Mouse (Mus musculus) forelimb bud, embryonic 11.5 days (tissue): ENCODE results near the gene Fxn.
"Not testable (repeated sequence)": the region's sequence is repeated elsewhere in the genome, so short reads cannot be mapped to it uniquely, and the experiment has no call there.

ENCODE experiments used
- DNase-seq: peaks from one replicate; pipeline ENCODE4 v3.0.0-alpha.2; 2012; ENCODE audit warnings: low read depth, low spot score

Fxn gene

DNA sequence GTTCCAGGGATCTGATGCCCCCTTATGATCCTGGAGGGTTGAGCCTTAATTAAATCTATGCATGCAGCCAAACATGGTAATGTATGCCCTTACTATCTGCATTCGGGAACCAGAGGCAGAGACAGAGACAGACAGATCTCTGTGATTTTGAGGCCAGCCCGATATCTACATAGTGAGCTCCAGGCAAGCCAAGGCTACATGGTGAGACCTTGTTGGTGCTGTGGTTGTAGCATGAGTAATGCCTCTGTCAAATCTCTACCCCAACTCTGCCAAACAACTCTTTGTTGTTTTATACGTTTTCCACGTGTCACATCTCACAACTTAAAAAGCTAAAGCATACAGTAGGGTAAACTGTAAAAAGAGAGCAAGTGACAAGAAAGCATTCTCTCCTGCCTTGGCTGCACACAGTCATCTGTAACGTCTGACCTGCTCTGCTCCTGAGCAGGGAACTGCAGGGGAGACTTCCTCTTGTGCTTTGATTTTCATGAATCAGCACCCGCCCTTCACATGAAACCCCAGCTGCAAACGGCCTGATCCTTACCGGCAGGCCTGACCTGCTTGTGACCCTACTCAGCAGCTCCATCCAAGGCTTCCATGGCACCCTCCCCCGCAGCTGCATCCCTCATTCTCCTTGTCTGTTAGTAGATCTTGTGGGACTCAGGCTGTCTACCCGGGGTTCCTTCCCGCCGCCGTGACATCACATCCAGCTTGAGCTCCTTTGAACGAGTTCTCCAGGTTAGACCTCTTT, 38.4 kb downstream of the Fxn start:
- DNase-seq, result no peak

DNA sequence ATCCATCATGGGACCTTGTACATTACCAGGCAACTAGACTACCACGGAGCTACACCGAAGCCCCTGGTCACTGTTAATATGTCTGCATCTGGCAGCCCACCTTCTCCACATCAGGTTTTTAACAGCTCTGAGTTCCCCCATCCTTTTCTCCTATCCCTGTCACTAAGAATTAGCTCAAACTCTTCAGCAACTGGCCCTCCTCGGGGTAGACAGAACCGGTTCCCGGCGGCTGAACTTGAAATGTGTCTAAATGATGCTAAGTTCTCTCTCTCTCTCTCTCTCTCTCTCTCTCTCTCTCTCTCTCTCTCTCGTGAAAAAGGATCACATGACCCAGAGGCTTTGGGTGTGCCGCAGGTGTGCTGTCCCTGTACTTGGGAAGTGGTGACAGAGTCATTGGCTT, 39.1 kb downstream of the Fxn start:
- no peak for DNase-seq

DNA sequence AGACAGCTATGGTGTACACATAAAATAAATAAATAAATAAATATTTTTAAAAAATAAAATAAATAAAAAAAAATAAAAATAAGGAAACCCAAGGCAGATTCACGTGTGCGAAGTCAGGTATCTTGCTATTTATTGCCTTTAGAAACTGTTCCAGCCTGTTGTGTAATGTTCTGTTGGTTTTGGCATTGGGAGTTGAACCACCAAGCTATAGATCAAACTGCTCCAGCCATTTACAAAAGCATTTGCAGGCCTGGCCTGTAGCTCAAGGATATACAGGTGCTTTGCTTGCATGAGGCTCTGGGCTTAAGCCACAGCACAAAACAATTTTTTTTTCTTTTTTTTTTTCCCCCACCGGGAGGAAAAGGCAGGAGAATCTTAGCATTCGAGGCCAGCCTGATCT, 42.4 kb downstream of the Fxn start:
- DNase-seq, result no peak

DNA sequence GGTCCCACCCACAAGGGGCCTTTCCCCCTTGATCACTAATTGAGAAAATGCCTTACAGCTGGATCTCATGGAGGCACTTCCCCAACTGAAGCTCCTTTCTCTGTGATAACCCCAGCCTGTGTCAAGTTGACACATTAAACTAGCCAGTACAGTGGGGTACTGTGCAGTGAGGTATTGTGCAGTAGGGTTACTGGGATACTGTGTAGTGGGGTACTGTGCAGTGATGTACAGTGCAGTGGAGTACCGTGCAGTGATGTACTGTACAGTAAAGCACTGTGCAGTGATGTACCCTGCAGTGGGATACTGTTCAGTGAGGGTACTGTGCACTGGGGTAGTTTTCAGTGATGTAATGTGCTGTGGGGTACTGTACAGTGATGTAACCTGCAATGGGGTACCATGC, 48.0 kb downstream of the Fxn start:
- DNase-seq, result not testable (repeated sequence)

DNA sequence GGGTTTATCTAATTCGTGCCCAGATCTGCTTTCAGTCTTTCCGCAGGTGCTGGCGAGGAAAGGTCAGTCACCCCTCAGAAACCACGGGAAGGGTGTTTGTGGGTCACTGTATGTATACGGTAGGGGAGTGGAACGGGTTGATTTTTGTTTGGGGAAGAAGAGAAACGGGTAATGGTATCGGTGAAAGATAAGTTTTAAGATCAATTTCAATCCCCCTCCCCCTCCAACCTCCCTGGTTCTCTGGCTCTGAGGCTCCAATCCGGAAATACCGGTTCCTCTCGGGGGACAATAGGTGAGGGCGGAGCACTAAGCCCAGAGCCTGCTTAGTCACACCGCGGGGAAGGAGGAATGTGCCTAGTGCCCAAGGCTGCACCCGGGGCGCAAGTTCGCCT, 55.1 kb downstream of the Fxn start:
- DNase-seq, result peak; percentile 51

DNA sequence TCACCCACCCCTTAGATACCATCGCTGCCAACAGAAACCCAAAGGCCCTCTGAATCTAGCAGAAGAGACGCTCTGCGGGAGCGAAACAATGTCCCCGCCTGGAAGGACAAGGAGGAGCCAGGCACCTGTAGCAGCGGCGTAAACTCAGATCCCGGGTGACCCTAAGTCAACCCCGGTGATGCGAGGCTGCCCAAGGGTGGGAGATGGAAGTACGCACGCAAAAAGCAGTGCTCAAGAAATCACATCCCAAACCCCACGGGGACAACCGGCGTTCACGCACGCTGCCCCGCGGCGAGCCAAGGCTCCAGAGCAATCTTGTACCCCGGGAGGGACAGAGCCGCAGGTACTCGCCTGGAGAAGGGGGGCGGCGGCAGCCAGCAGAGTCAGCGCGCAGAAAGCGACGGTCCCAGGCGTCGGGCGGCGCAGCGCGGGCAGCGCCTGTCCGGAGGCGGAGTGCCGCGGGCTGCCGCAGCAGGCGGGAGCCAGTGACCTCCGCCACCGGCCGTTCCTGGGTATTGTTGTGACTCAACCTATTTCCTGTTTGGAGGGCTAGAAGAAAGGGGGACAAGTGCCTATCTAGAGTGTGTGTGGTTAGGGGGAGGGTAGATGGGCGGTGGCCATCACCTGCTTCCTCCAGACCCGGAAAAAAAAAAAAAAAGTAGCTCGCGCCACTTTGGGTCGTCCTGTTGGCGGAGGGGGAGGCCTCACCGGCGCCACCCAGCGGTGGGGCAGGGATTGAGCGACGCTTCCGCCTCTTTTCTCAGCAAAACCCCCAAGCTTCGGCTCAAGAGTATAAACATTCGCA, 55.7 kb downstream of the Fxn start, which contains the start of gene Tjp2:
Gene Tjp2, minus strand, starts transcription at position 531 of the 805 bp plus-strand sequence.
- peak; percentile 39 for DNase-seq

DNA sequence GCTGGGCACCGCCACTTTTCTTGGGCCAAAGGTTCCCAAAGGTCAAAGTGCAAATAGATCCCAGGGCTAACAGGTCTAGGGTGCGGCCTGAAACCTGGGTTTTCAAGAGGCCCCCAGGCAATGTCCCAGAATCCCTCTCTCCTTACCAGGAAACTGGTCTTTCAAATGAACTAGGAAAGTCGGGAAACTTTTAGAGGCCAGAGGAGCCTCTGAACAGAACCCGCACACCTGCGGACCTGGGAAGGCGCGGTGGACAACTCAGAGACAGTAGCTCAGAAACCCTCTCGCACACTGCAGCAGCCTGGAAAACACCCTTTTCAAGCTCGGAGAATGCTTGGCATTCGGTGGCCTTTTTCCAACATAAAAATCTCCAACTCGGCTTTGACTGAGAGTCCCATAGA, 56.6 kb downstream of the Fxn start:
- DNase-seq, result no peak

DNA sequence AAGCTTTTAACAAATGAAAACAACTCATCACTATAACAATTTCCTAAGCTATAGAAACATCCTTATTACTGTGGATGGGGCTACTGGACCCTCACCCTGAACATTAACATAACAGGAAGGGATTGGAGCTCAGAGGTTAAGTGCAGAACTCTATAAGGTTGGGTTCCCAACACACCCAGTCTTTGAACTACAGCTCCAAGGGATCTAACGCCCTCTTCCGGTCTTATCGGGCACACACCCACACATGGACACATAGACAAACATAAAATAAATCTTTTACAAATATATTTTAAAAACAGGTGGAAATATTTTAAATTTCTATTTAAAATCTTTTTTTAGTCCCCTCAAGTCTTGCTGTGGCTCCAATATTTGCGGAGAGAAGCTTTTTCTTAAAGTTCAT, 59.0 kb downstream of the Fxn start:
- no peak for DNase-seq

DNA sequence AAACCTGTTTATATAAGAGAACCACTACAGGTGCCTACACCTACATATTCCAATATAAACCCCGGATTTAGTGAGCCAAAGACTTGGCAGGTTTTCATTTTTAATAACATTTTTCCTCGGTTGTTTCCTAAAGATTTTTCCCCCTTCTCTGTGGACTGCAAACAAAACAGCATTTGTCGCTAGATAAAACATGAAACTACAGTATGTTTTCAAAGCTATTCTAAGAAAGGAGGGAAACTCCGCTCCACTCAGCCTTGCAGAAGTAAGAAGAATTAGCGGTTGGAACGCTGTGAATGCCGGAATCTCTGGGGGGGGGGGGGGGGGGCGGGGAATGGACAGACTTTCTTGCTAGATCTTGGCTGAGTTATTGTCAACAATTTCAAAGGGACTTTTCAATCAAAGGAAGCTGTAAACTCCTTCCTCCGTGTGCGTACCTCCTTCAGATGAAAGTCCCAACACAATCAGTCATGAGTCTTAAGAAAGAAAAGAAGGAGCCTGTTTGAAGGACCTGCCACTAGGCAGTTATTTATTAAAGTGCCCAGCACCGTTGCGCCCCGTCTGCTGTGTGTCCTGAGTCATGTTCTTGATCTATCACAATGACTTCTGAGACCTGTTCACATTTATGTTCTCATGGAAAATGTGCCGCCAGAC, 59.5 kb downstream of the Fxn start:
- DNase-seq, result no peak

DNA sequence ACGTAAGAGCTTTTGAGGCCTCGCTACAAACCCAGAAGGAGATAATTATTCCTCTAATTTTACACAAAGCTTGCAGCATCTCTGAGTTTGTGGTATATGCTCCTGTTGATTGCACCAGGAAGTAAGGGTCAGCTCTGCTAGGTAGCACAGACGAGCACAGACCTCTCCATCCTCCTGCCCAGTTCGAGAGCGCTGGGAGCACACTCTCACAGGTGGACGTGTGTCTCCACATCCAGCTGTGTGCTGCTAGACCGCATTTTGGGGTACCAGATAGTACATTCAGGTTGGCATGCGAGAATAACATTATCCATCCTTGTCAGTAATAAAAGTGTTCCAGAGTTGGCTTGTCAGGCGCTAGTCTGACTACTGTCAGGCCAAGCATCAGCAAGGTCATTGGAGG, 61.4 kb downstream of the Fxn start:
- DNase-seq, result no peak

DNA sequence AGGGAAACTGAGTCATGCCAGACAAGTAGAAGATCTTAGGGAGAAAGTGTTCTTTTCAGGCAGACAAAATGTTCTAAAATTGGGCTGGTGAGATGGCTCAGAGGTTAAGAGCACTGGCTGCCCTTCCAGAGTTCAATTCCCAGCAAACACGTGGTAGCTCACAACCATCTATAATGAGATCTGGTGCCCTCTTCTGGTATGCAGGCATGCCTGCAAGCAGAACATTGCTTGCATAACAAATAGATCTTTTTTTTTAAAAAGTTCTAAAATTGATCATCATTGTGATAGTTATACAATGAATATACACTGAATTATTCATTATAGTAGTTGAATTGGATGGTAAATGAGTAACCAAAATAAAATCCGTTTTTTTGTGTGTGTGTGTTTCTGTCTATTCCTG, 62.1 kb downstream of the Fxn start:
- no peak for DNase-seq

DNA sequence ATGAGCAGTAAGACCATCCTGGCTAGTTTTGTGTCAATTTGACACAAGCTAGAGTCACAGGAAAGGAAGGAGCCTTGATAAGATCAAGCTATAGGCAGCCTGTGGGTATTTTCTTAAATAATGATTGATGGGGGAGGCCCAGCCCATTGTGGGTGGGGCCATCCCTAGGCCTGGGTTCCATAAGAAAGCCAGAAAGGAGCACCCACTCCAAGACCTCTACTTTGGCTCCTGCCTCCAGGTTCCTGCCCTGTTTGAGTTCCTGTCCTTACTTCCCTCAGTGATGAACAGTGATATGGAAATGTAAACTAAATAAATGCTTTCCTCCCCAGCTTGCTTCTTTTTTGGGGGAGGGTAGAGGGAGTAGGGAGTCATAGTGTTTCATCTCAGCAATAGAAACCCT, 62.6 kb downstream of the Fxn start:
- DNase-seq, result no peak

DNA sequence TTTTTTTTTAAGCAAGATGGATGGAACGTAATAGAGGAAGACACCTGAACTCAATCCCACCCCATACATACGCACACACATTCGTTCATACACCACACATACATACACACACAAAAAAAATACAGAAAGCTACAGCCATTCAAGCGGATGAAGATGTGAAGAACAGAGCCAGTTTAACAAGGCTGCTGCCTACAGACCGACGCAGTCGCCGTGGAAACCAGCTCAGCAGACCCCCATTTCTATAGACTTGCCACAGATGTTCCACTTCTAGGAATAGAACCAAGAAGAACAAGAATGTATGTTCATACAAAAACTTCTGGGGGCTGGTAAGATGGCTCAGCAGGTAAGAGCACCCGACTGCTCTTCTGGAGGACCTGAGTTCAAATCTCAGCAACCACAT, 63.6 kb downstream of the Fxn start:
- no peak for DNase-seq

DNA sequence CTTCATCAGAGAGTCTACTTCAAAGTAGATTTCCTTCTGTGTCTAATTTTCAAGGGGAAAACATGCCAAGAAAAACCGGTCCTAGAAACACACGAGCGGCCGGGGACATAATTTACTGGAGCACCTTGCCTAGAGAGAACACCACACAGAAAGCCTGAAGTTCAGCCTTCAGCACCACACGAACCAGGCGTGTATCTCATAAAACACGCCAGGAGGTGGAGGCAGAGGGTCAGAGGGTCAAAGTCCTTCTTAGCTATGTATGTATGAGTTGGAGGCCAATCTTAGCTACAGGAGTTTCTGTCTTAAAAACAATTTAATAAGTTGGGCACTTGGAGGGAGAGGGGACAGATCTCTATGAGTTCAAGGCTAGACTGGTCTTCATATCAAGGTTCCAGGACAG, 65.5 kb downstream of the Fxn start:
- no peak for DNase-seq

DNA sequence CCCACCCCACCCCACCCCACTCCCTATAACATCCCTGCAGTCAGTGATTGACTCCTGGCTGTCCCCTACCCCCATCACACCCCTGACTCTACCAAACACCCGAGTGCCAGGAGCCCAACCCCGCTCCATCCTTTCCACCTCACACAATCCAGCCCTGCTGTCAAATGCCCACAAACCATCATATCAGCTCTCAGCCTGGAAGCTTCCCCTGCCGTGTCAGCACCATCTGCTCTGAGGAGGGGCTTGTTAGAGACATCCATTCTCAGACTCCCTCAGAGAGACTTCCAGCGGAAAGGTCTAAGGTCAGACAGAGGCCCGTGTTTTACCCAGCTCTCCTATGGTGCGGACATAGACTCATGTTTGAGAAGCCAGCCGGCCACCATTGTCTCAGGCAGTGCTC, 67.1 kb downstream of the Fxn start:
- DNase-seq, result no peak

DNA sequence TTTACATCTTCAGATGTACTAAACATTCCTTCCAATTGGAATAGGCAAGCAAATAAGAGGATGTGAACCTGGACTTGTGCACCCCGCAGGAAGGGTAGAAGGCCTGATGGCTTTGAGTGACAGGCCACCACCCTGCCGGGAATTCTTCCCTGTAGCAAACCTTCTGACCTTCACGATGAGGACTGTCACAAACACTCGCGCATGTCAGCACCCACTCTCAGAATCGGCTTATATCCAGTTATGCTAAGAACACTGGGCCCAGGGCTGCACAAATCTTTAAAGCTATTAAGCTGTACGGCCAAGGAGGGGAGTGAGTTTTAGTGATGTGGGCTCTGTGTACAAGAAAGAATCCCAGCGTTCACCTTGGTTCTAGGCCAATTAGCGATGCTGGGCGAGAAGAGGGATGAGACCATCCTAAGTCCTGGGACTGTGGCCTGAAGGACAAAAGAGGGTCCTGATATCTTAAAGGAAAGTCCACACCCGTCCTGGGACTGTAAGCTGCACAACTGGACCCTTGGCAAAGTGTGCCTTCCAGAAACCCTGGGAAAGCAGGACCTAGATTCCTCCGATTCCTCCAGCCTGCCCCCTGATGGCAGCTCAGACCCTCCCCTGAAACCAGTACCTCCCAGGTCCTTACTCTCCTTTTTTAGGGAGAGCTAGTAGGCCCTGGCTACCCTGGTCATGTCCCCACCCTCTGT, 67.7 kb downstream of the Fxn start:
- DNase-seq, result no peak
